Mouse (Mus musculus) midbrain, postnatal 0 days (tissue): ENCODE data around the gene Smad6. TPM values are rescaled to one million over a fixed set of nuclear protein-coding genes. Genes with fewer than 3 reads are reported as not detected.

Experiments used
- ATAC-seq: fragments of 200-750 bp; cut with Nextera tagmentation; 2 replicates; pipeline ENCODE4 v1.8.0; 2017; ENCODE audit warnings: moderate number of reproducible peaks, mild to moderate bottlenecking, moderate TSS enrichment, moderate library complexity; ENCODE audit not compliant: low FRiP score
- DNase-seq: peaks from one replicate; pipeline ENCODE4 v3.0.0-alpha.2; 2015; ENCODE audit warnings: low spot score
- H3K27ac ChIP-seq: fragments of 300-500 bp; sonication (generic); 2 replicates; pipeline ENCODE4 v1.5.1; 2014; ENCODE audit warnings: low read depth, mild to moderate bottlenecking, low read length, mixed read lengths
- H3K27me3 ChIP-seq: fragments of 300-500 bp; sonication (generic); 2 replicates; pipeline ENCODE4 v1.6.1; 2014; ENCODE audit warnings: low read length, control low read depth, mixed read lengths; ENCODE audit not compliant: insufficient read depth
- H3K36me3 ChIP-seq: fragments of 300-500 bp; sonication (generic); 2 replicates; pipeline ENCODE4 v1.6.1; 2014; ENCODE audit warnings: low read length, control low read depth, mixed read lengths; ENCODE audit not compliant: insufficient read depth
- H3K4me1 ChIP-seq: fragments of 300-500 bp; sonication (generic); 2 replicates; pipeline ENCODE4 v1.6.1; 2014; ENCODE audit warnings: mild to moderate bottlenecking, control low read depth, antibody characterized with exemption, low read length, mixed read lengths; ENCODE audit not compliant: insufficient read depth
- H3K4me2 ChIP-seq: fragments of 300-500 bp; sonication (generic); 2 replicates; pipeline ENCODE4 v1.6.1; 2014; ENCODE audit warnings: low read depth, mild to moderate bottlenecking, low read length, mixed read lengths; ENCODE audit not compliant: poor library complexity, severe bottlenecking
- H3K4me3 ChIP-seq: fragments of 300-500 bp; sonication (generic); 2 replicates; pipeline ENCODE4 v1.5.1; 2014; ENCODE audit warnings: low read depth, mild to moderate bottlenecking, low read length, moderate library complexity
- H3K9ac ChIP-seq: fragments of 300-500 bp; sonication (generic); replicated peaks from 2 replicates; pipeline ENCODE4 v1.6.1; 2014; ENCODE audit warnings: mild to moderate bottlenecking, low read length, moderate library complexity, mixed read lengths; ENCODE audit not compliant: poor library complexity, severe bottlenecking
- H3K9me3 ChIP-seq: fragments of 300-500 bp; sonication (generic); 2 replicates; pipeline ENCODE4 v1.6.1; 2016; ENCODE audit warnings: low read length, control low read depth
- CTCF ChIP-seq: IDR thresholded peaks from 2 replicates; pipeline ENCODE4 v1.5.1; 2016; ENCODE audit warnings: antibody characterized with exemption, mild to moderate bottlenecking
- WGBS: fragments of 180-500 bp; shearing (Covaris S2); extraction: QIAGEN DNeasy Blood & Tissue Kit; methylation state at CpG from one replicate; pipeline ENCODE4 v1.1.7; 2014; 5-methylcytosine and 5-hydroxymethylcytosine counted together
- polyA plus RNA-seq: library from polyadenylated mRNA; unstranded; fragments of >200 nt; fragmentation: Nextera tagmentation; extraction: Ambion mirVana; gene quantifications from 2 replicates; pipeline ENCODE4 v1.2.1, GENCODE M21; 2015
- total RNA-seq: library from RNA; depleted of rRNA; stranded (reverse); fragments of >200 nt; gene quantifications from 2 replicates; pipeline ENCODE4 v1.2.3, GENCODE M21; 2014

Gene Smad6
- total and polyA plus RNA-seq, 2 experiments from 2014 or later: 1.2 to 10.4 TPM

GRCm38 (mm10) chr9:64020606-64021318, 1.1 kb downstream of the Smad6 start:
- peaks cover 8% of the 10 kb centered on the region; the same call in 1 of the 2 replicates for H3K4me1 ChIP-seq
- peaks cover 51% of the 10 kb centered on the region for H3K27me3 ChIP-seq
- TF ChIP-seq CTCF: no peak
- peak overlapping the region; percentile 60 for H3K9ac ChIP-seq
- H3K4me3 ChIP-seq: peak overlapping the region; percentile 48
- H3K27ac ChIP-seq: no peak overlapping the region
- no peaks in the 10 kb centered on the region for H3K36me3 ChIP-seq
- no peak for ATAC-seq
- H3K4me2 ChIP-seq: peak overlapping the region; percentile 83
- DNase-seq: no peak
- H3K9me3 ChIP-seq: no peaks in the 10 kb centered on the region
- WGBS: under 1% methylated on average over 73 of the region's 89 CpGs

- H3K4me2 ChIP-seq: peak overlapping the region; percentile 83
- peaks cover 51% of the 10 kb centered on the region for H3K27me3 ChIP-seq
- peaks cover 8% of the 10 kb centered on the region; the same call in 1 of the 2 replicates for H3K4me1 ChIP-seq
- no peak for TF ChIP-seq CTCF
- ATAC-seq (no peak), DNase-seq (no peak)
- under 1% methylated on average over 47 of the region's 50 CpGs for WGBS
- H3K9me3 ChIP-seq: no peaks in the 10 kb centered on the region
- H3K9ac ChIP-seq: peak overlapping the region; percentile 60
- no peak overlapping the region for H3K27ac ChIP-seq
- H3K4me3 ChIP-seq: peak overlapping the region; percentile 48
- no peaks in the 10 kb centered on the region for H3K36me3 ChIP-seq
Measured at GRCm38 (mm10) chr9:64020171-64020605, 1.7 kb downstream of the Smad6 start.

- H3K4me2 ChIP-seq: peak overlapping the region; percentile 83
- H3K36me3 ChIP-seq: no peaks in the 10 kb centered on the region
- ATAC-seq: no peak
- no peak for TF ChIP-seq CTCF
- peak overlapping the region; percentile 48 for H3K4me3 ChIP-seq
- 38% methylated on average over 10 of the region's 10 CpGs for WGBS
- no peak overlapping the region for H3K27ac ChIP-seq
- peaks cover 51% of the 10 kb centered on the region for H3K27me3 ChIP-seq
- peaks cover 8% of the 10 kb centered on the region; the same call in 1 of the 2 replicates for H3K4me1 ChIP-seq
- H3K9me3 ChIP-seq: no peaks in the 10 kb centered on the region
- H3K9ac ChIP-seq: no peak overlapping the region
- DNase-seq: no peak
Measured at GRCm38 (mm10) chr9:64019036-64019886, 2.6 kb downstream of the Smad6 start.

GRCm38 (mm10) chr9:64017861-64018793, 3.7 kb downstream of the Smad6 start:
- Histone ChIP-seq H3K9me3 (no peaks in the 10 kb centered on the region), H3K27ac (no peak overlapping the region), H3K27me3 (peaks cover 51% of the 10 kb centered on the region), H3K4me3 (0 out of 2 replicates have a peak overlapping the region, but pooled peaks have one; percentile 8), H3K4me1 (peaks cover 8% of the 10 kb centered on the region; the same call in 1 of the 2 replicates), H3K9ac (no peak overlapping the region), H3K36me3 (no peaks in the 10 kb centered on the region), H3K4me2 (peak overlapping the region; percentile 54)
- DNase-seq (no peak), ATAC-seq (no peak)
- no peak for TF ChIP-seq CTCF
- WGBS: 14% methylated on average over 23 of the region's 23 CpGs

- Histone ChIP-seq H3K9ac (no peak overlapping the region), H3K27ac (no peak overlapping the region), H3K27me3 (peaks cover 38% of the 10 kb centered on the region), H3K9me3 (no peaks in the 10 kb centered on the region), H3K4me3 (peak overlapping the region; percentile 27), H3K36me3 (no peaks in the 10 kb centered on the region), H3K4me2 (peak overlapping the region; percentile 54), H3K4me1 (0 out of 2 replicates have a peak, but pooled peaks cover 8% of the 10 kb centered on the region)
- no peak for TF ChIP-seq CTCF
- peak; percentile 75 for DNase-seq
- 5% methylated on average over 25 of the region's 25 CpGs for WGBS
- ATAC-seq: no peak
Measured at GRCm38 (mm10) chr9:64016648-64017400, 5.0 kb downstream of the Smad6 start.
